Mouse (Mus musculus) adrenal gland, postnatal 25 days (tissue): ENCODE results near the gene Rnf113a1. TPM values are rescaled to one million over a fixed set of nuclear protein-coding genes. Genes with fewer than 3 reads are reported as not detected.
A peak's percentile ranks its signal among the peaks of the same experiment; 100 is the strongest.
"Not testable (repeated sequence)": the region's sequence is repeated elsewhere in the genome, so short reads cannot be mapped to it uniquely, and the experiment has no call there.

Source experiments
- DNase-seq: peaks from one replicate; pipeline ENCODE4 v3.0.0; 2021; ENCODE audit warnings: mixed read lengths
- long read RNA-seq: library from polyadenylated mRNA; stranded (forward); transcript quantifications from one replicate; pipeline ENCODE4 v2.0.0, GENCODE M21; 2021
- total RNA-seq: library from RNA; stranded (reverse); gene quantifications from 2 replicates; pipeline ENCODE4 v1.2.3, GENCODE M21; 2021

Rnf113a1 gene
- total RNA-seq = 4.9 and 5.2 TPM in 2 replicates
- long read RNA-seq, partial matches to known transcripts = 0 of 4 reads
- long read RNA-seq, other reads (novel, unspliced or antisense) = 0 of 4 reads

DNA sequence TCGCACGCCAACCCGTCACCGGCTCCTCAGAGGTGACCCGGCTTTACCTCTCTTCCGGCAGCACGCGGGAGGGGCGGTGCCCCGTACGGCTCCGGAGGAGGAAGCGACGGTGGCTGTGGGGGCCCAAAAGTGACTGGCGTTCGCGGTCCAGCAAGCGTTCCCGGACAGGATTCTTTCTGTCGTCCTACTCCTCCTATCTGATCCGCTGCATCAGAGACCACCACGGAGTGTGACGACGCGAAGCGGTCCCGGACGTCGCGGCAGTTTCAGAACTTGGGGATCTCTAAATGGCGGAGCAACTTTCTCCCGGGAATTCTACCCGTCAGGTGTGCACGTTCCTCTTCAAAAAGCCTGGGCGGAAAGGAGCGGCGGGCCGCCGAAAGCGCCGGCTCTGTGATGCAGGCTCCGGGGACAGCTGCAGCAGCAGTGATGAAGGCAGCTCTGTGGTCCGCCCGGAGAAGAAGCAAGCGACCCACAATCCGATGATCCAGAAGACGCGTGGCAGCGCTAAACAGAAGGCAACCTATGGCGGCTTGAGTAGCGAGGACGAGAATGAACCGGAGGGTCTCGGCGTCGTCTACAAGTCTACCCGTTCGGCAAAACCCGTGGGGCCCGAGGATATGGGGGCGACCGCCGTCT, at the start of gene Rnf113a1, which contains the start of gene Ndufa1:
TSS of gene Rnf113a1 (plus strand) at position 141 of the 639 bp plus-strand sequence.
TSS of gene Ndufa1 (minus strand) at position 59 of the 639 bp plus-strand sequence.
- DNase-seq = peak; percentile 84

DNA sequence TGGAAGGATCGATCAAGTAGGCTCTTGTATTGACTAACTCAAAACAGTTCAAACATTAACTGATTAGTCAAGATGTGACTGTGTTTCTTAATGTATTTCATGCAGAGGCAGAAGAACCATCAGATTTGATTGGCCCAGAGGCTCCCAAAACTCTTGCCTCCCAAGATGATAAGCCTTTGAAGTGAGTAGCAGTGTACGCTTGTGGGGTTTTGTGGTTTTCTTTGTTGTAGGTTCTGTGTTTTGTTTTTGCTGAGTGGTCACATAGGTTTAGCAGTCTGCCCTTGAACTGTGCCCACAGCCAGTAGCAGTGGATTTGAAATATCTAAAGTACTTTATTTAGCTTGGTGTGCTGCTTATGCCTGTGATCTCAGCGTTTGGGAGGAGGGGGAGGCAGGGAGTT, 49.3 kb upstream of the Rnf113a1 start:
- no peak for DNase-seq

DNA sequence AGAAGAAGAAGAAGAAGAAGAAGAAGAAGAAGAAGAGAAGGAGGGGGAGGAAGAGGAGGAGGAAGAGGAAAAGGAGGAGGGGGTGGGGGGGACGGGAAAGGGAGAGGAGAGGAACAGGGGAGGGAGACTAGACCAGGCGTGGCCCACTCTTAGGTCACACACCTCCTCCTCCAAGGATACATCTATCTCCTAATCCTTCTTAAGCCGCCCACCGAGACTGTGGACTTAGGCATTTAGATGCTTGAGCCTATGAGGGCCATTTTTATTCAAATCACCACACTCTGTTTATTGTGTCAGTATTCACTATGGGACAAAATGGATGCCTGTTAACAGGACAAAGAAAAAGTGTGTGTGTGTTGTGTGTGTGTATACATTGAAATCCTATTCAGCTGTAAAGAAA, 46.5 kb upstream of the Rnf113a1 start:
- DNase-seq = not testable (repeated sequence)

DNA sequence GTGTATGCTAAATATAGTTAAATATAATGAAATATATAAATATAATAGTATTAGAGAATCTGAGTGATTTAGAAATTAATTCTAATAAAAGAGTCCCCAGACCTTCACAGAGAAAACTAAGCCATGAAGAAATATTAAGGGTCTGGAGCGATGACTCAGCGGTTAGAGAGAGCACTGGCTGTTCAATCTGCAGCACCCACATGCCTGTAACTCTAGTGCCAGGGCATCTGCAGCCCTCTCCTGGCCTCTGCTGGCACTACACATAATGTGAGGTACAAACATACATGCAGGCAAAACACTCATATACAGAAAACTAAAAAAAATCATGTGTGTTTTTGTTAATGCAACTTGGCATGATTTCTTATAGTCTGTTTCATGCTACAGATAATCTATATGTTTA, 46.1 kb upstream of the Rnf113a1 start:
- DNase-seq = peak; percentile 16

DNA sequence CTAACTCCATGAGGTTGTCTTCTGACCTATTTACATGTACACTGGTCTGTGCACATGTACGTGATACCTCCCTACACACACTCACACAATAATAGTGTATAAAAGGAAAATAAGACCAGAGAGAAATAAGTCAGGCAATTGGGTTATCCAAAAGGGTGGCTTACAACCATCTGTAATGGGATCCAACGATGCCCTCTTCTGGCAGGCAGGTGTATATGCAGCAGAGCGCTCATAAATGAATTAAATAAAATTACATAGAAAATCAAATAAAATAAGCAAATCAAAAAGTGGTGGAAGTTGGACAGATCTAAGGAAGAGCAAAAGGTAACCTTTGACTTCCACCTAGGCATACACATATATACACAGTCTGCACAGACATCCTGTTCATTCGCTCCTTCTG, 33.2 kb upstream of the Rnf113a1 start:
- DNase-seq = no peak

DNA sequence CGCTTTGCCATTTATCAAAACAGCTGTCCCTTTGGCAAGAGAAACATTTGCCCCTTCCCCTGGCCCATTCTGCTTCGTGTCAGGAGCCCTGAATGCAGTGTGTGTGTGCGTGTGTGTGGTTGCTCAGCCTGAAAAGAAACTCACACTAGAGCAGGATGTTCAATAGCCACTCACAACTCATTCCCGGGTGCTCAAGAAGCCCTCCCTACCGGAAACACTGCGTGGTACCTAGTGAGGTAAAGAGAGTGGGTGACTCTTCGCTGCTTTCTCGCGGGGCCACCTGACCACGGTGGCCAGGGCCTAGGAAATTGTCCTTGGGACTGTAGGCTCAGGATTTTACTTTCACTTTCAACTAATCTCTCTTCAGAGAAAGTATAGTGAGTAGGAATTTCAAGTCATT, 29.9 kb upstream of the Rnf113a1 start:
- DNase-seq = peak; percentile 2

DNA sequence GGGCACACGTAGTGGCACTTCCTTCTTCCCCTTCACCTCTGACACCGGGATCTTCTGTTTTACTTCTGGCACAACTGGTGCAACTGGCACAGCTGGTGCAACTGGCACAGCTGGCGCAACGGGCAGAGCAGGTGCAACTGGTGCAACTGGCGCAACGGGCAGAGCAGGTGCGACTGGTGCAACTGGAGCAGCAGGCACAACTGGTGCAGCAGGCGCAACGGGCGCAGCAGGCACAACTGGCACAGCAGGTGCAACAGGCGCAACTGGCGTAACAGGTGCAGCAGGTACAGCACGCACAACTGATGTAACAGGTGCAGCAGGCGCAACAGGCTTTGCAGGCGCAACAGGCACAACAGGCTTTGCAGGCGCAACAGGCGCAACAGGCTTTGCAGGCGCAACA, 27.9 kb upstream of the Rnf113a1 start:
- DNase-seq = no peak

DNA sequence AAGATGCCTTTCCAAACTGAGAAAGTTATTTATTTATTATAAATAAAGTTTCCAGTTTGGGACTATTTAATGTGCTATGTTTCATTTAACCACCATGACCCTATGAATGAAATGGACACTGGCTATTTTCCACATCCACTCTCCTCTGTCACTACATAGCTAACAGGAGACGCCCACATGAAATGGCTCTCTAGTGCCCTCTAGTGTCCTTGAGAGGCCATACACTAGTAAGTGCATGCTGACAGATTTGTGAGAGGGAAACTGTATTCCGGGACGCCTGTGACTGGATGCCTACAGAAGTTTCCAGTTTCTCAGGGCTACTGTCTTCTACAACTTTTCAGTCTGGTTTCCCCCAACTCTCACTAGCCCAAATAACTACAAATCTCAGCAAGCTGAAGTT, 24.0 kb upstream of the Rnf113a1 start:
- DNase-seq = peak; percentile 6

DNA sequence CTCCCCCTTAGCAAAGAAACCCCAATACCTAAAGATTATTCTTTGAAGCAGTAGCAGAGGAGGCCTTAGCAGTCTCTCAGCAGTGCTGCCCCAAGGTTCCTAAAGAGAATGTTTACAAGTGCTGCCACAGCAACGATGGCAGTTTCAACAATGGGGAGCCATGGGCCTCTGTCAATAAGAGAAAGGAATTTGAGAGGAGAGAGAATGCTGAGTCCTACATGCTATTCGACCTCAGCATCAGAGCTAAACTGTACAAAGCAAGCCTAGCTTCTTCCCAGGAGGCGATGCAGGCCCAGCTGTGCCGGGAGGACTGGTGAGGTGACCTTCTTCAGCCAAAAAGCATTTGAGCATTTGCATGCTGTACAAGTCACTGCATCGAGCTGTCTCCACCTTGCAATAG, 22.3 kb upstream of the Rnf113a1 start, which contains the start of gene Akap14:
TSS of gene Akap14 (minus strand) at position 101 of the 400 bp plus-strand sequence.
- DNase-seq = no peak

DNA sequence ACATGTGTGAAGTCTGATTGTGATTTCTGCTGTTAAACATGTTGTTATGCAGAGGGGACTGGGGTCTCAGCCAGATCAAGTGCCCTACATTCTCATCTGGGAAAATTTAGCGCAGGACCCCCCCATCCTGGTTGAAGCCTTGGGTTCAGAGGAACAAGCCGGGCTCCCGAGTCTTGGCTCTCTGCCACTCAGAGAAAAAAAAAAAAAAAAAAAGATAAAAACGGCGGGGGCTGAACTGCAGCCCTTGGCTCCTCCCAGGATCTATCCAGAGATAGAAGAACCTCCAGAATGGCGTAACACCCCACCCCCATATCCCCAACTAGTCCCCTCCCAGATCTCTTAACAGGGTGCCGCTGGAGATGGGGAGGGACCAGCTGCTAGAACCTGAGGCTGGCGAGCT, 6.6 kb upstream of the Rnf113a1 start:
- DNase-seq = not testable (repeated sequence)

DNA sequence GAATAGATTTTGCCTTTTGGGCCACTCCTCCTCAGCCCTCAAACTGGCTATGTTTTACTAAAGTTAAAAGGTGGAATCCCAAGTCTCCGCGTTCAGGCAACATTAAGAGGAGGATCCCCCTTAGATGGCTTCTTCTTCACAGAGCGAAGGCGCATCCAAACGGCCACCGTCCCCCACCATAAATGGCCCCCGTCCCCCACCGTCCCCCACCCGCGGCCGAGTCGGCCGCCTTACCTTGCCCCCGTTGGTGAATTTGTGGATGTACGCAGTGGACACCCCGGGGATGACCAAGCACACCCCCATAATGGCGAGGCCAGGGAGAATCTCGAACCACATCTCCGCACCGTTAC, 315 bp upstream of the Rnf113a1 start:
- DNase-seq = no peak

DNA sequence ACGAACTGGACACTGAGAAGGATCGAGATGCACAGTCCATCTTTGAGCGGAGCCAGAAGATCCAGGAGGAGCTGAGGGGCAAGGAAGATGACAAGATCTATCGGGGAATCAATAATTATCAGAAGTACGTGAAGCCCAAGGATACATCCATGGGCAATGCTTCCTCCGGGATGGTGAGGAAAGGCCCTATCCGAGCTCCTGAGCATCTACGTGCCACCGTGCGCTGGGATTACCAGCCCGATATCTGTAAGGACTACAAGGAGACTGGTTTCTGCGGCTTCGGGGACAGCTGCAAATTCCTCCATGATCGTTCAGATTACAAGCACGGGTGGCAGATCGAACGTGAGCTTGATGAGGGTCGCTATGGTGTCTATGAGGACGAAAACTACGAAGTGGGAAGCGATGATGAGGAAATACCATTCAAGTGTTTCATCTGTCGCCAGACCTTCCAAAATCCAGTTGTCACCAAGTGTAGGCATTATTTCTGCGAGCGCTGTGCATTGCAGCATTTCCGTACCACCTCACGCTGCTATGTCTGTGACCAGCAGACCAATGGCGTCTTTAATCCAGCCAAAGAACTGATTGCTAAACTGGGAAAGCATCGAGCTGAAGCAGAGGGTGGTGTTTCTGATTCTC, 817 bp downstream of the Rnf113a1 start:
- DNase-seq = no peak

DNA sequence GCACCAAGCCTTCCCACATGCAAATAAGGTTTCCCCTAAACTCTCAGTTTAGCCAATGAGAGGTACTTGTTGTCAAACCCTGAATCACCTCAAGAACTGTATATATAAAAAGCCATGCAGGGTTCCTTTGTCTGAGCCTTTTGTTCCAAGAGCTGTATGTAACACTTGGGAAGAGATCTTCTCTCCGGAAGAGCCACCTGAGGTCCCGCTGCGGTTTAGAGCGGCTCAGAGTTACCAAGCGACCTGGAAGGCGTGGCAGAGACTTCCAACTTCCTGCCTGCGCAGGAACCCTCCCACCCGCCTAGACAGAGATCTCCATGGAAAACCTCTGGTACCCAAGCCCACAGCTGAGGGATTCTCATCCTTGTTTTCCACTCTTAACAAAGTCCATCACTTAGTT, 7.6 kb downstream of the Rnf113a1 start:
- DNase-seq = no peak

DNA sequence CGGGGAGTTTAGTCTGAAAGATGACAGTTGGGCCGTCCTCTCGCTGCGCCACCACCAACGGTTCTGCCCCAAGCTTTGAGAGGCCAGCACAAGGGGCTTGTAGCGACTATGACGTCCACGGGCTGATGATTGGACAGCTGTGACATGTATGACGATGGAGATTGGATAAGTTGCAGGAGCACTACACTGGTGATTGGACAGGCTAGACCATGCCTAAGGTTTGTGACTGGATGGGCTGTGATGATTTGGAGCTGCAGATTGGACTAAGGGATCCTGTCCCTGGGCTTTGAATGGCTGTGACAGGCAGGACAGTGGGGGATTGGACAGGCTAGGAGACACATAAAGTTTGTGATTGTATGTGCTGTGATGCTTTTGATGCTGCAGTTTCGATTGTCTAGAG, 19.9 kb downstream of the Rnf113a1 start, which contains the start of gene Gm9:
TSS of gene Gm9 (minus strand) at position 101 of the 400 bp plus-strand sequence.
- no peak for DNase-seq

DNA sequence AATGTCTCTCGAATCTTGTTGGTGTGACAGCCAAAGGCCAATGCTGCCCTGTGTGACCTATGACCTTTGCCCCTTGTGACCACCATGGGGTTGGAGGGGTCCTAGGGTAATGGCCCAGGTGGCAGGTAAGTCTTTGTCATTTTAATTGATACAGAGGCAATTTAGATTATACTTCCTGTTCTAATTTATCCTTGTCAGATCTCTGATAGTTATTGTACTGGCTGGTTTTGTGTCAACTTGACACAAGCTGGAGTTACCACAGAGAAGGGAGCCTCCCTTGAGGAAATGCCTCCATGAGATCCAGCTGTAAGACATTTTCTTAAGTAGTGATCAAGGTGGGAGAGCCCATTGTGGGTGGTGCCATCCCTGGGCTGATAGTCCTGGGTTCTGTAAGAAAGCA, 31.1 kb downstream of the Rnf113a1 start, which contains the start of gene Rhox1:
TSS of gene Rhox1 (minus strand) at position 101 of the 400 bp plus-strand sequence.
- DNase-seq = not testable (repeated sequence)

Other genes starting within 250 kb of the Rnf113a1 start
- gene Sept6, start 199.5 kb upstream of the Rnf113a1 start, total RNA-seq = 15.7 and 23.0 TPM in 2 replicates
- gene Sowahd, start 142.4 kb upstream of the Rnf113a1 start, total RNA-seq = not detected in 2 replicates
- 532 and 613 TPM in 2 replicates for gene Rpl39, start 105.8 kb upstream of the Rnf113a1 start, total RNA-seq
- gene Upf3b, start 80.9 kb upstream of the Rnf113a1 start, total RNA-seq = 18.1 and 21.2 TPM in 2 replicates
- gene Nkap, start 64.5 kb upstream of the Rnf113a1 start, total RNA-seq = 17.5 and 19.4 TPM in 2 replicates
- not detected in 2 replicates for gene Akap14, start 22.4 kb upstream of the Rnf113a1 start, total RNA-seq
- 378 and 382 TPM in 2 replicates for gene Ndufa1, start 82 bp upstream of the Rnf113a1 start, total RNA-seq
- gene Gm9, start 19.8 kb downstream of the Rnf113a1 start, total RNA-seq = not detected in 2 replicates
- not detected in 2 replicates for gene Rhox1, start 31.0 kb downstream of the Rnf113a1 start, total RNA-seq
- gene Rhox2a, start 53.7 kb downstream of the Rnf113a1 start, total RNA-seq = not detected in 2 replicates
- not detected in 2 replicates for gene Rhox3a, start 58.7 kb downstream of the Rnf113a1 start, total RNA-seq
- gene Rhox4a, start 74.1 kb downstream of the Rnf113a1 start, total RNA-seq = not detected in 2 replicates
- not detected in 2 replicates for gene Rhox3a2, start 188.8 kb downstream of the Rnf113a1 start, total RNA-seq
- gene Rhox4a2, start 199.6 kb downstream of the Rnf113a1 start, total RNA-seq = not detected in 2 replicates
- gene Rhox2b, start 220.8 kb downstream of the Rnf113a1 start, total RNA-seq = not detected in 2 replicates
- gene Rhox4b, start 241.2 kb downstream of the Rnf113a1 start, total RNA-seq = not detected in 2 replicates